Mouse (Mus musculus) brain, embryonic 14.5 days (tissue): ENCODE results near the gene Ttc17.
A peak's percentile ranks its signal among the peaks of the same experiment; 100 is the strongest.

ENCODE experiments used
- CTCF ChIP-seq: fragments of 200-500 bp; IDR thresholded peaks from 2 replicates; pipeline ENCODE4 v1.5.1; 2012; ENCODE audit warnings: inconsistent platforms, mild to moderate bottlenecking, moderate library complexity, borderline replicate concordance; ENCODE audit not compliant: insufficient read depth, insufficient read length; ENCODE audit errors: extremely low read depth
- POLR2A ChIP-seq: fragments of 200-500 bp; IDR thresholded peaks from 2 replicates; pipeline ENCODE4 v1.6.1; 2012; ENCODE audit warnings: mild to moderate bottlenecking, inconsistent platforms, borderline replicate concordance; ENCODE audit not compliant: poor library complexity, insufficient read depth, insufficient read length, severe bottlenecking; ENCODE audit errors: extremely low read depth

DNA sequence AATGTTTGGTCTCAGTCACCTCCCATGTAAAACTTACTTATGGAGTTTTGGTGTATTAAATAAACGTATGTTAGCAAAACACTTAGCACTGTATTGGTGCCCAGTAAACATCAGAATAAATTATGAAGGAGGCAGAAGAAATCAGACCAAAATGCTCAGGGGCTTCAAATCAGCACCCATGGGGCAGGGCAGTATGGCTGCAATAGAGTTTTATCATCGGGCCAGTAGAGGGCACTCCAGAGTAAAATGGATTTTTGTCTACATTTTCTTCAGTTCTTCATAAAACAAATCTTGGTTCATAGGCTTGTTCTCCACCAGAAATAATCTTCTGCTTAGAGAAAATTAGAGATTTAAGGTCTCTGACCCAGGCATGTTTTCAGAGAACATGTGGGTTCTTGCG, 152.4 kb downstream of the Ttc17 start:
- TF ChIP-seq POLR2A, result no peak
- TF ChIP-seq CTCF, result peak; percentile 54; the same call in 1 of the 2 replicates
